Mouse (Mus musculus): ENCODE results near the gene Tom1l2.

- TF ChIP-seq CTCF (IDR thresholded peaks at IDR 0.05; ENCODE audit: extremely low read depth, insufficient read depth, low read length) (no peak), POLR2A (IDR thresholded peaks at IDR 0.05; ENCODE audit: extremely low read depth, insufficient read depth, low read length) (no peak)
These were observed 44.5 kb upstream of the Tom1l2 start for GRCm38 (mm10) chr11:60397172-60397571.
